Mouse (Mus musculus) C2C12 (cell line): ENCODE results near the gene Sec14l1. TPM values are rescaled to one million over a fixed set of nuclear protein-coding genes. Genes with fewer than 3 reads are reported as not detected.

ENCODE experiments used
- H3K27me3 ChIP-seq: one replicate; pipeline ENCODE4 v1.6.1; 2011; ENCODE audit not compliant: control insufficient read depth, insufficient read depth, insufficient read length
- H3K36me3 ChIP-seq: one replicate; pipeline ENCODE4 v1.6.1; 2011; ENCODE audit not compliant: control insufficient read depth, insufficient read depth
- H3K4me3 ChIP-seq: one replicate; pipeline ENCODE4 v1.5.1; 2011; ENCODE audit warnings: mild to moderate bottlenecking, control low read depth; ENCODE audit not compliant: poor library complexity, insufficient read depth, severe bottlenecking
- H3K79me2 ChIP-seq: one replicate; pipeline ENCODE4 v1.6.1; 2011; ENCODE audit not compliant: control insufficient read depth, insufficient read depth
- H3K79me3 ChIP-seq: one replicate; pipeline ENCODE4 v1.6.1; 2011; ENCODE audit warnings: low read depth, control low read depth
- H3ac ChIP-seq: one replicate; pipeline ENCODE3; 2011; ENCODE audit warnings: low read depth; ENCODE audit not compliant: control insufficient read depth, insufficient read length
- CEBPB ChIP-seq: IDR thresholded peaks from one replicate; pipeline ENCODE4 v1.6.1; 2011; ENCODE audit warnings: low read depth, mild to moderate bottlenecking, control low read depth, moderate library complexity
- CTCF ChIP-seq: IDR thresholded peaks from one replicate; pipeline ENCODE4 v1.5.1; 2011; ENCODE audit not compliant: control insufficient read depth, insufficient read depth, insufficient read length
- FOSL1 ChIP-seq: IDR thresholded peaks from one replicate; pipeline ENCODE4 v1.8.0; 2011; ENCODE audit warnings: mild to moderate bottlenecking, low read length; ENCODE audit not compliant: poor library complexity, insufficient read depth, severe bottlenecking
- MAX ChIP-seq: IDR thresholded peaks from one replicate; pipeline ENCODE4 v1.6.1; 2011; ENCODE audit warnings: mild to moderate bottlenecking, control low read depth
- MYOD1 ChIP-seq: IDR thresholded peaks from one replicate; pipeline ENCODE4 v1.6.1; 2011; ENCODE audit warnings: low read depth; ENCODE audit not compliant: control insufficient read depth, insufficient read length
- MYOG ChIP-seq: IDR thresholded peaks from one replicate; pipeline ENCODE4 v1.6.1; 2011; ENCODE audit not compliant: control insufficient read depth, insufficient read length; ENCODE audit errors: extremely low read depth
- USF1 ChIP-seq: IDR thresholded peaks from one replicate; pipeline ENCODE4 v1.6.1; 2011; ENCODE audit warnings: low read depth, mild to moderate bottlenecking, control low read depth, moderate library complexity
- microRNA-seq: library from miRNA; unstranded; fragments of <30 nt; microRNA quantifications from one replicate; pipeline ENCODE4, GENCODE M21; 2019; ENCODE audit warnings: borderline microRNAs expressed
- polyA plus RNA-seq: library from polyadenylated mRNA; unstranded; fragments of >200 nt; fragmentation: generic; extraction: Trizol; gene quantifications from one replicate; pipeline ENCODE4 v1.2.1, GENCODE M21; 2012; ENCODE audit warnings: missing spikeins

Sec14l1 gene
- polyA plus RNA-seq, 1 experiment, result 41.9 TPM

- no peak for TF ChIP-seq FOSL1
- TF ChIP-seq CTCF, result no peak
- TF ChIP-seq MAX, result no peak
- no peak for TF ChIP-seq MYOG
- no peak for TF ChIP-seq USF1
- no peak for TF ChIP-seq MYOD1
- TF ChIP-seq CEBPB, result no peak
- Histone ChIP-seq H3K79me3 (no peaks in the 10 kb centered on the region), H3K27me3 (no peaks in the 10 kb centered on the region), H3K36me3 (no peaks in the 10 kb centered on the region), H3K4me3 (no peak overlapping the region), H3K79me2 (no peaks in the 10 kb centered on the region), H3ac (no peak overlapping the region)
Measured at GRCm38 (mm10) chr11:117205042-117205441, 90.1 kb downstream of the Sec14l1 start.

GRCm38 (mm10) chr11:117205447-117205846, 90.5 kb downstream of the Sec14l1 start:
- no peaks in the 10 kb centered on the region for H3K79me2 ChIP-seq
- peak; percentile 65 for TF ChIP-seq MAX
- TF ChIP-seq MYOG, result no peak
- peak; percentile 64 for TF ChIP-seq FOSL1
- no peaks in the 10 kb centered on the region for H3K79me3 ChIP-seq
- H3ac ChIP-seq, result no peak overlapping the region
- no peak overlapping the region for H3K4me3 ChIP-seq
- H3K27me3 ChIP-seq, result no peaks in the 10 kb centered on the region
- no peaks in the 10 kb centered on the region for H3K36me3 ChIP-seq

GRCm38 (mm10) chr11:117207436-117207835, 92.5 kb downstream of the Sec14l1 start:
- Histone ChIP-seq H3ac (no peak overlapping the region), H3K4me3 (no peak overlapping the region), H3K36me3 (no peaks in the 10 kb centered on the region), H3K79me2 (no peaks in the 10 kb centered on the region), H3K79me3 (no peaks in the 10 kb centered on the region), H3K27me3 (no peaks in the 10 kb centered on the region)
- TF ChIP-seq CEBPB, result no peak
- TF ChIP-seq USF1, result no peak

- TF ChIP-seq FOSL1 (no peak), MYOG (no peak), MYOD1 (no peak), CEBPB (no peak), CTCF (no peak), USF1 (no peak), MAX (peak; percentile 37)
- H3K36me3 ChIP-seq, result no peaks in the 10 kb centered on the region
- H3K79me3 ChIP-seq, result no peaks in the 10 kb centered on the region
- H3ac ChIP-seq, result no peak overlapping the region
- no peaks in the 10 kb centered on the region for H3K27me3 ChIP-seq
- H3K4me3 ChIP-seq, result no peak overlapping the region
- H3K79me2 ChIP-seq, result no peaks in the 10 kb centered on the region
Measured at GRCm38 (mm10) chr11:117208151-117208673, 93.2 kb downstream of the Sec14l1 start.

Small RNA genes within 50 kb of the gene (microRNA-seq; reads per million reads assigned to microRNA genes)
- gene Gm24323, result not detected
- gene Mir6516, result 2.4 reads per million, percentile 42 among the genes with 10 or more reads in this experiment

Other genes with a start within 250 kb of the Sec14l1 start
- not detected for gene Mgat5b, start 196.3 kb upstream of the Sec14l1 start, polyA plus RNA-seq
- 266 TPM for gene Sept9, start 84.5 kb downstream of the Sec14l1 start, polyA plus RNA-seq